Mouse (Mus musculus) forebrain, embryonic 14.5 days (tissue): ENCODE data around the gene Tmem151a. TPM values are rescaled to one million over a fixed set of nuclear protein-coding genes. Genes with fewer than 3 reads are reported as not detected.

Experiments
- ATAC-seq: fragments of 200-750 bp; cut with Nextera tagmentation; 2 replicates; pipeline ENCODE4 v1.8.0; 2017; ENCODE audit warnings: mild to moderate bottlenecking, moderate library complexity
- DNase-seq: peaks from one replicate; pipeline ENCODE4 v3.0.0-alpha.2; 2015; ENCODE audit warnings: low spot score
- H3K27ac ChIP-seq: fragments of 300-500 bp; sonication (generic); 2 replicates; pipeline ENCODE4 v1.5.1; 2014; ENCODE audit warnings: low read depth, mild to moderate bottlenecking, control low read depth, low read length, moderate library complexity
- H3K27me3 ChIP-seq: fragments of 300-500 bp; sonication (generic); replicated peaks from 2 replicates; pipeline ENCODE4 v1.6.1; 2014; ENCODE audit warnings: low read length, control low read depth, mixed read lengths; ENCODE audit not compliant: control insufficient read depth, insufficient read depth
- H3K36me3 ChIP-seq: fragments of 300-500 bp; sonication (generic); 2 replicates; pipeline ENCODE4 v1.6.1; 2014; ENCODE audit warnings: low read length, control low read depth; ENCODE audit not compliant: control insufficient read depth, insufficient read depth
- H3K4me1 ChIP-seq: fragments of 300-500 bp; sonication (generic); 2 replicates; pipeline ENCODE4 v1.6.1; 2014; ENCODE audit warnings: antibody characterized with exemption, low read length, control low read depth; ENCODE audit not compliant: control insufficient read depth, insufficient read depth
- H3K4me2 ChIP-seq: fragments of 300-500 bp; sonication (generic); 2 replicates; pipeline ENCODE4 v1.6.1; 2014; ENCODE audit warnings: mild to moderate bottlenecking, control low read depth, low read length
- H3K4me3 ChIP-seq: fragments of 300-500 bp; sonication (generic); 2 replicates; pipeline ENCODE4 v1.5.1; 2014; ENCODE audit warnings: low read depth, low read length, control low read depth
- H3K9ac ChIP-seq: fragments of 300-500 bp; sonication (generic); 2 replicates; pipeline ENCODE4 v1.6.1; 2014; ENCODE audit warnings: mild to moderate bottlenecking, low read length, control low read depth, moderate library complexity
- H3K9me3 ChIP-seq: fragments of 300-500 bp; sonication (generic); replicated peaks from 2 replicates; pipeline ENCODE4 v1.6.1; 2016; ENCODE audit warnings: low read length, control low read depth, mixed read lengths; ENCODE audit not compliant: control insufficient read depth
- WGBS: fragments of 180-500 bp; shearing (Covaris S2); extraction: QIAGEN DNeasy Blood & Tissue Kit; methylation state at CpG from one replicate; pipeline ENCODE4 v1.1.7; 2014; 5-methylcytosine and 5-hydroxymethylcytosine counted together
- polyA plus RNA-seq: library from polyadenylated mRNA; unstranded; fragments of >200 nt; fragmentation: Nextera tagmentation; extraction: Ambion mirVana; gene quantifications from 2 replicates; pipeline ENCODE4 v1.2.1, GENCODE M21; 2014

Tmem151a gene
- polyA plus RNA-seq, 1 experiment from 2014 or later: 5.4 TPM

DNA sequence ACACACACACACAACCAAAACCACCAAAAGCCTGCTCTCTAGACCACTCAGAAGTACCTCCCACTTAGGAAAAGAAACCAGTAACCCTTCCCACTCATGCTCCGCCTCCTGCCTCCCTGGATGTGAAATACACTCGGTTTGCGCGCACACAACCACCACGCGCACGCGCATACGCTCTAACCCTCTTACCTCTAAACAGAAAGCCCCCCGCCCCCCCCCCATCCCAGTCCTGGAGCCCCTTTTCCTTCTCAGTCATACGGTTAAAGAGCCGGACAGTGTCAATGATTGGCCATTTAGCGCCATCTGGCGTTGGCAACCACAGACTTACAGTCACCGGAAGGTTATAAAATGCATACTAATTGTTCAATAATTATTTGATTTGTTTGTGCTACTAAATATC, 12.3 kb downstream of the Tmem151a start:
- no peaks in the 10 kb centered on the region for H3K9me3 ChIP-seq
- H3K4me2 ChIP-seq: peak overlapping the region; percentile 61
- WGBS: 2% methylated on average over 15 of the region's 15 CpGs
- H3K9ac ChIP-seq: no peak overlapping the region
- ATAC-seq (peak; percentile 19; the same call in 1 of the 2 replicates), DNase-seq (peak; percentile 85)
- H3K4me1 ChIP-seq: peaks cover 19% of the 10 kb centered on the region
- no peaks in the 10 kb centered on the region for H3K36me3 ChIP-seq
- peaks cover 9% of the 10 kb centered on the region for H3K27me3 ChIP-seq
- H3K4me3 ChIP-seq: 0 out of 2 replicates have a peak overlapping the region, but pooled peaks have one; percentile 9
- H3K27ac ChIP-seq: no peak overlapping the region

DNA sequence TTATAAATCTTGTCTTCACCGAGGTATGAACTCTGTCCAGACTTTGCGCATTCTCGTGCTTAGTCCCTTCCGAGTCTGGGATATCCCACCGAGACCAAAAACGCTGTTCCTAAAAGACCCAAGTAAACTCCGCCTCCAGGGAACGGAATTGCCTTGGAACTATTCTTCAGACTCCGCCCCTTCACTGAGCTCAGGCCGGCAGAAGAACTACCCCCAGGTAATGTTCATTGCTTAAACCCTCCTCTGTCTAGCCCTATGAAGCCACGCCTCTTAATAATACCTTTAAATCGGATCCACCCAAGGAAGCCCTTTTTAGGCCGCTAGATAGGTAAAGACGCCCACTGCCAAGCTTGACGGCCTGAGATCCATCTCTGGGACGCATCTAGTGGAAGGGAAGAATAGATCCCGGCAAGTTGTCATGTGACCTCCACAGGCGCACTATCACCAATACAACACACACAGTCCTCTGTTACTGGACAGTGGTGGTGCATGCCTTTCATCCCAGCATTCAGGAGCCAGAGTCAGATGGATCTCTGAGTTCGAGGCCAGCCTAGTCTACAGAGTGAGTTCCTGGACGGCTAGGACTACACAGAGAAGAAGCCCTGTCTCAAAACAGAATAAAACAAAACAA, 12.8 kb downstream of the Tmem151a start:
- peak overlapping the region; percentile 61 for H3K4me2 ChIP-seq
- DNase-seq: no peak
- peaks cover 10% of the 10 kb centered on the region for H3K27me3 ChIP-seq
- ATAC-seq: peak; percentile 15; the same call in 1 of the 2 replicates
- peak overlapping the region; percentile 37 for H3K4me3 ChIP-seq
- no peaks in the 10 kb centered on the region for H3K36me3 ChIP-seq
- H3K27ac ChIP-seq: peak overlapping the region; percentile 58; the same call in 1 of the 2 replicates
- H3K4me1 ChIP-seq: peaks cover 22% of the 10 kb centered on the region
- H3K9ac ChIP-seq: peak overlapping the region; percentile 62; the same call in 1 of the 2 replicates
- no peaks in the 10 kb centered on the region for H3K9me3 ChIP-seq
- 2% methylated on average over 20 of the region's 20 CpGs for WGBS

DNA sequence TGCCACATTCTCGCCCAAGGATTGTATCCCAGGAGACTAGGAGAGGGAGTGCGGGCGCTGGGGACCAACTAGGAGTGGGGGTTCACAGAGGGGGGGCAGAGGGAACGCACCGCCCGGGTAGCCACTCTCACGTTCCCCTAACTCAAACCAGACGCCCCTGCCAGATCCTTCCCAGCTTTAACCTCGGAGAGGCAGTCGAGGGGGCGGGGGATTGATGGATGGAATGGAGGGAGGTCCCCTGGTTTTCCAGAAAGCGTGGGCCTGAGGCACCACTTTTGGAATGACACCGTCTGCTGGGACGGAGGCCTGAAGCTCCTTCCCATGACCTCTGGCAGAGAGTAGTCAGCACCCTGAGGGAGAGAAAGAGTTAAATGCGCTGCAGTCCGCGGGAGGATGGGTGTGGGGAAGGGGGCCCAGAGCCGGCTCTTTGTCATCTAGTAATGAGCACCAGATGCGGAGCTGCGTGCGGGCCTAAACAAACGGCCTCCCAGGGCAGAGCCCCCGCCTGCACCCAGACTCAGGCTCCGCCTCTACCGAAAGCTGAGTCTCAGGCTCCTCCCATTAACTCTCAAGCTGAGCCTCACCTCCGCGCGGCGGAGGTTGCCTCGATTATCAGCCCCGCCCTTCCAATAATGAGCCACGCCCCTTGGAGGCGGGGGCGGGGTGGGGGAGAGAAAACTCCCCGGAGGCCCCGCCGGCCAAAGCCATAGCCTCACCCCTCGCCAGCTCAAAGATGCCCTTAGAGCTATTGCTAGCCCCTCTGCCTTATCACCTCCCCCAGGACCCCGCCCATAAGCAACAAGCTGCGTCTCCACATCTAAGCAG, 13.6 kb downstream of the Tmem151a start:
- peaks cover 24% of the 10 kb centered on the region for H3K4me1 ChIP-seq
- peak; percentile 92 for DNase-seq

DNA sequence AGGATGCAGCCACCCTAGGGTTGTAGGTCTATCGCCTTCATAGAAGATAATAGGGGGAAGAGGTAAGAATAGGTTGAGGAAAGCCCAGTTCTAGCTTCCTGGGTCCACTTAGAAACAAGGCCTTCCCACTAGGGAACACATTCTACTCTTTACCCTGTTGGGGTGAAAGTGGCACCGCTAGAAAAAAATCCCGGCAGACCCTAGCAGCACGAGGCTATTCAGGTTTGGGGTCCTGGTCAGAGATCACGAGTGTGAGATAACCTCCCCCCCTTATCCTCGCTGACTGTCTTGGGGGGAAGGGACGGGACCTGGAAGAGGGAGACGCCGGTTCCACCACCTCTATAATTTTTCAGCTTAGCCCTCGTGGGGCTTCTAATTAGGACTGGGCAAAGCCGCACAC, 14.3 kb downstream of the Tmem151a start:
- H3K36me3 ChIP-seq: no peaks in the 10 kb centered on the region
- ATAC-seq (no peak), DNase-seq (no peak)
- peak overlapping the region; percentile 61 for H3K4me2 ChIP-seq
- H3K9me3 ChIP-seq: no peaks in the 10 kb centered on the region
- WGBS: 8% methylated on average over 11 of the region's 11 CpGs
- peak overlapping the region; percentile 37 for H3K4me3 ChIP-seq
- peaks cover 15% of the 10 kb centered on the region for H3K27me3 ChIP-seq
- peak overlapping the region; percentile 58; the same call in 1 of the 2 replicates for H3K27ac ChIP-seq
- H3K9ac ChIP-seq: peak overlapping the region; percentile 62
- peaks cover 24% of the 10 kb centered on the region for H3K4me1 ChIP-seq

More for the DNA sequence above, 13.6 kb downstream of the Tmem151a start:
- H3K27me3 ChIP-seq: peaks cover 15% of the 10 kb centered on the region
- peak; percentile 84 for ATAC-seq
- no peaks in the 10 kb centered on the region for H3K36me3 ChIP-seq
- H3K9ac ChIP-seq: peak overlapping the region; percentile 62
- under 1% methylated on average over 40 of the region's 40 CpGs for WGBS
- H3K4me3 ChIP-seq: peak overlapping the region; percentile 37
- H3K4me2 ChIP-seq: peak overlapping the region; percentile 61
- peak overlapping the region; percentile 58 for H3K27ac ChIP-seq
- H3K9me3 ChIP-seq: no peaks in the 10 kb centered on the region

DNA sequence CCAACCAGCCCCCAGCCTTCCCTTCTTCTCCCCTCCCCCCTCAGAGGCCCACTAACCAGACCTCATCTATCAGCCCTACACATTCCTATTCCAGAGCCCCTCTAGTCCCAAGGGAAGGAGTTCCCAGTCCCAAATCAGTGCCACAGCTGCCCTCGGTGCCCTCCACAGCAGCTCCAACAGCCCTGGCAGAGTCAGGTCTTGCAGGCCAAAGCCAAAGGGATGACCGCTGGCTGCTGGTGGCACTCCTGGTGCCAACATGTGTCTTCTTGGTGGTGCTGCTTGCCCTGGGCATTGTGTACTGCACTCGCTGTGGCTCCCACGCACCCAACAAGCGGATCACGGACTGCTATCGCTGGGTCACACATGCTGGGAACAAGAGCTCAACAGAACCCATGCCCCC, 15.4 kb downstream of the Tmem151a start:
- WGBS: 86% methylated on average over 7 of the region's 7 CpGs
- H3K4me2 ChIP-seq: no peak overlapping the region
- DNase-seq: no peak
- H3K27ac ChIP-seq: no peak overlapping the region
- no peaks in the 10 kb centered on the region for H3K36me3 ChIP-seq
- no peak for ATAC-seq
- H3K4me1 ChIP-seq: peaks cover 24% of the 10 kb centered on the region
- H3K4me3 ChIP-seq: no peak overlapping the region
- H3K27me3 ChIP-seq: peaks cover 15% of the 10 kb centered on the region
- H3K9ac ChIP-seq: no peak overlapping the region
- no peaks in the 10 kb centered on the region for H3K9me3 ChIP-seq

DNA sequence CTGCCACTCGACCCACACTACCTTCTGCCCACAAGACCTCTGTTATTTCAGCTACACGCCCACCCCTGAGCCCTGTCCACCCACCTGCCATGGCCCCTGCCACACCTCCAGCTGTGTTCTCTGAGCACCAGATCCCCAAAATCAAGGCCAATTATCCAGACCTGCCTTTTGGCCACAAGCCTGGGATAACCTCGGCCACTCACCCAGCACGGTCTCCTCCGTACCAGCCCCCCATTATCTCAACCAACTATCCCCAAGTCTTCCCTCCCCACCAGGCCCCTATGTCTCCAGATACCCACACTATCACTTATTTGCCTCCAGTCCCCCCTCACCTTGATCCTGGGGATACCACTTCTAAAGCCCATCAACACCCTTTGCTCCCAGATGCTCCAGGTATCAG, 15.8 kb downstream of the Tmem151a start:
- no peak overlapping the region for H3K4me2 ChIP-seq
- peaks cover 24% of the 10 kb centered on the region for H3K4me1 ChIP-seq
- peaks cover 15% of the 10 kb centered on the region for H3K27me3 ChIP-seq
- H3K27ac ChIP-seq: no peak overlapping the region
- H3K9ac ChIP-seq: no peak overlapping the region
- ATAC-seq: no peak
- H3K4me3 ChIP-seq: no peak overlapping the region
- 84% methylated on average over 5 of the region's 5 CpGs for WGBS
- DNase-seq: no peak
- H3K9me3 ChIP-seq: no peaks in the 10 kb centered on the region
- H3K36me3 ChIP-seq: no peaks in the 10 kb centered on the region

DNA sequence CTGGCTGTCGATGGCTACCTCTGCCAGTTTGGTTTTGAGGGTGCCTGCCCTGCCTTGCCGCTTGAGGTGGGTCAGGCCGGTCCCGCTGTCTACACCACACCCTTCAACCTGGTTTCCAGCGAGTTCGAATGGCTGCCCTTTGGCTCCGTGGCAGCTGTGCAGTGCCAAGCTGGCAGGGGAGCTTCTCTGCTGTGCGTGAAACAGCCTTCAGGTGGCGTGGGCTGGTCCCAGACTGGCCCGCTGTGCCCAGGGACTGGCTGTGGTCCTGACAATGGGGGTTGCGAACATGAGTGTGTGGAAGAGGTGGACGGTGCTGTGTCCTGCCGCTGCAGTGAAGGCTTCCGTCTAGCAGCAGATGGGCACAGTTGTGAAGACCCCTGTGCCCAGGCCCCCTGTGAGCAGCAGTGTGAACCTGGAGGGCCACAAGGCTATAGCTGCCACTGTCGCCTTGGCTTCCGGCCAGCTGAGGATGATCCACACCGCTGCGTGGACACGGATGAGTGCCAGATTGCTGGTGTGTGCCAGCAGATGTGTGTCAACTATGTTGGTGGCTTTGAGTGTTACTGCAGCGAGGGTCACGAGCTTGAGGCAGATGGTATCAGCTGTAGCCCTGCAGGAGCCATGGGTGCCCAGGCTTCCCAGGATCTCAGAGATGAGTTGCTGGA, 16.6 kb downstream of the Tmem151a start:
- peak overlapping the region; percentile 86 for H3K4me2 ChIP-seq
- H3K4me3 ChIP-seq: peak overlapping the region; percentile 36
- no peak overlapping the region for H3K27ac ChIP-seq
- H3K4me1 ChIP-seq: peaks cover 24% of the 10 kb centered on the region
- peak overlapping the region; percentile 68 for H3K9ac ChIP-seq
- 41% methylated on average over 21 of the region's 21 CpGs for WGBS
- no peaks in the 10 kb centered on the region for H3K36me3 ChIP-seq
- H3K9me3 ChIP-seq: no peaks in the 10 kb centered on the region
- DNase-seq (no peak), ATAC-seq (no peak)
- peaks cover 15% of the 10 kb centered on the region for H3K27me3 ChIP-seq

DNA sequence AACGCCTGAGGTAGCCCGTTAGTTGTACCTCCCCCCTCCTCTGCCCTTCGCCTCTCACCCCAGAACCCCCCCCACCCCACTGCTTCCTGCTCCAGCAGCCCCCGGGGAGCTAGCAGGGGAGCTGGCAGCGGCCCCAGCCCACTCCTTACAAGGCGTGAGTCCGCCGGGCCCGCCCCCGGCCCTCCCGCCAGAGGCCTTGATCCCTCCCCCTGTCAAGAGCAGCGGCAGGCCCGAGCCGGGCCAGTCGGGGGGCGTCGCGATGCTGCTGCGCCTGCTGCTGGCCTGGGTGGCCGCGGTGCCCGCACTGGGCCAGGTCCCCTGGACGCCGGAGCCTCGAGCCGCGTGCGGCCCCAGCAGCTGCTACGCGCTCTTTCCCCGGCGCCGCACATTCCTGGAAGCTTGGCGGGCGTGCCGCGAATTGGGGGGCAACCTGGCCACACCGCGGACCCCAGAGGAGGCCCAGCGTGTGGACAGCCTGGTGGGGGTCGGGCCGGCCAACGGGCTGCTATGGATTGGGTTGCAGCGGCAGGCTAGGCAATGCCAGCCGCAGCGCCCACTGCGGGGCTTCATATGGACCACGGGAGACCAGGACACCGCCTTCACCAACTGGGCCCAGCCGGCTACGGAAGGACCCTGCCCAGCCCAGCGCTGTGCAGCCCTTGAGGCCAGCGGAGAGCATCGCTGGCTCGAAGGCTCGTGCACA, 17.3 kb downstream of the Tmem151a start, which contains the start of gene Cd248:
Cd248 (plus strand) TSS at position 212 of the 703 bp plus-strand sequence.
- ATAC-seq (peak; percentile 22), DNase-seq (peak; percentile 72)
- Histone ChIP-seq H3K9ac (peak within 1 kb of the TSS; percentile 68), H3K4me1 (peaks cover 24% of the 10 kb centered on the region), H3K9me3 (no peaks in the 10 kb centered on the region), H3K27me3 (peaks cover 15% of the 10 kb centered on the region), H3K4me3 (peak within 1 kb of the TSS; percentile 36), H3K36me3 (no peaks in the 10 kb centered on the region), H3K4me2 (peak within 1 kb of the TSS; percentile 86), H3K27ac (no peak within 1 kb of the TSS)
- under 1% methylated on average over 55 of the region's 56 CpGs for WGBS
